In genomic region chr7:140902036-140902875, GRCm38 (mm10) we compare ENCODE assay signal across 11 mouse cellular contexts. TPM values are rescaled to one million over a fixed set of nuclear protein-coding genes. Genes with fewer than 3 reads are reported as not detected.
A peak's percentile ranks its signal among the peaks of the same experiment; 100 is the strongest.
DNase-seq lines count a peak whose midpoint lies in the region; ATAC-seq and TF ChIP-seq lines count a peak whose summit lies in the region.
"Had no signal": no experiment of that assay in that cellular context is flagged by ENCODE, and none has a peak within 500 bp of the region (broad histone marks: within the 10 kb centered on the region; RNA-seq: fewer than 3 reads in every experiment).

No protein-coding gene starts in this region.

- WGBS in kidney, embryonic 16.5 days: 63% methylated on average over 15 of the region's 15 CpGs

- H3K4me2 ChIP-seq in kidney, embryonic 16.5 days (replicated peaks; ENCODE audit: low read depth, low read length): no peak overlapping the region
- H3K4me2 ChIP-seq: embryonic facial prominence, embryonic 15.5 days; liver, embryonic 13.5 days; stomach, embryonic 15.5 days had no signal

- H3K9me3 ChIP-seq in kidney, embryonic 16.5 days (ENCODE audit: low read length): no peaks in the 10 kb centered on the region
- H3K9me3 ChIP-seq: embryonic facial prominence, embryonic 15.5 days; liver, embryonic 13.5 days; stomach, embryonic 15.5 days had no signal

- intact Hi-C loops in gastrocnemius, adult 2 months (cut with DNase I): loop anchor here (2.0 to 5.0 kb wide), 3 partner anchors 21 to 270 kb away; partner anchors contain the start of genes Bet1l, Gm45785, Psmd13 and Ric8a

- peak; percentile 75 for DNase-seq in adrenal gland, postnatal 14 days
- DNase-seq in adrenal gland, postnatal 25 days: no peak
- DNase-seq in kidney, postnatal 36 days: no peak
- DNase-seq in gastrocnemius, adult 2 months: peak; percentile 90
- peak; percentile 29 for DNase-seq in lung, postnatal 14 days
- no peak for DNase-seq in spleen, postnatal 10 days (ENCODE audit: low spot score in 2 of 2)
- DNase-seq in spleen, postnatal 14 days (ENCODE audit: low spot score in 2 of 2): no peak

- 0 out of 2 replicates have a peak overlapping the region, but pooled peaks have one; percentile 23 for H3K9ac ChIP-seq in kidney, embryonic 16.5 days (replicated peaks; ENCODE audit: low read length)
- H3K9ac ChIP-seq: embryonic facial prominence, embryonic 15.5 days; liver, embryonic 13.5 days; stomach, embryonic 15.5 days had no signal

- peaks cover 4% of the 10 kb centered on the region; the same call in 1 of the 2 replicates for H3K4me1 ChIP-seq in kidney, embryonic 16.5 days (ENCODE audit: insufficient read depth, low read length)
- H3K4me1 ChIP-seq: embryonic facial prominence, embryonic 15.5 days; stomach, embryonic 15.5 days had no signal

- H3K27me3 ChIP-seq in kidney, embryonic 16.5 days (ENCODE audit: insufficient read depth, low read length): no peaks in the 10 kb centered on the region
- H3K27me3 ChIP-seq: embryonic facial prominence, embryonic 15.5 days; liver, embryonic 13.5 days; stomach, embryonic 15.5 days had no signal

- no peak for TF ChIP-seq CTCF in gastrocnemius, adult 2 months (IDR thresholded peaks at IDR 0.05)

- H3K27ac ChIP-seq in kidney, embryonic 16.5 days (ENCODE audit: low read length): peak overlapping the region; percentile 20; the same call in 1 of the 2 replicates
- H3K27ac ChIP-seq in gastrocnemius, adult 2 months: peak overlapping the region; percentile 97
- H3K27ac ChIP-seq: embryonic facial prominence, embryonic 15.5 days; liver, embryonic 13.5 days; stomach, embryonic 15.5 days had no signal

- no peak overlapping the region for H3K4me3 ChIP-seq in kidney, embryonic 16.5 days (ENCODE audit: low read length)
- H3K4me3 ChIP-seq in gastrocnemius, adult 2 months: peak overlapping the region; percentile 4; the same call in 1 of the 2 replicates
- H3K4me3 ChIP-seq: embryonic facial prominence, embryonic 15.5 days; liver, embryonic 13.5 days; stomach, embryonic 15.5 days had no signal

- no peak for ATAC-seq in kidney, embryonic 16.5 days (ENCODE audit: low FRiP score, low TSS enrichment)

- peaks cover 19% of the 10 kb centered on the region for H3K36me3 ChIP-seq in kidney, embryonic 16.5 days (ENCODE audit: insufficient read depth, low read length)

RNA-seq across cellular contexts. Expression of gene Cox8b, which starts 2.0 kb away (rescaled TPM):
- total RNA-seq in adrenal gland, postnatal 14 days (2021): 3,010 and 3,145 TPM in 2 replicates
- 610 and 755 TPM in 2 replicates for total RNA-seq in adrenal gland, postnatal 25 days (2021)
- 1.4 and 2.6 TPM in 2 replicates for polyA plus RNA-seq in kidney, embryonic 16.5 days (2015; fragmentation: Nextera tagmentation; extraction: Ambion mirVana)
- total RNA-seq in gastrocnemius, adult 2 months (2021): 1,000 to 10,000 TPM; 2,055 to 2,295 TPM

RNA-seq across cellular contexts. Expression of gene Nlrp6, which starts 18.4 kb away (rescaled TPM):
- 1.5 and 6.6 TPM in 2 replicates for total RNA-seq in adrenal gland, postnatal 14 days (2021)
- total RNA-seq in adrenal gland, postnatal 25 days (2021): 1.9 and 2.2 TPM in 2 replicates
- 1.9 and 2.2 TPM in 2 replicates for polyA plus RNA-seq in kidney, embryonic 16.5 days (2015; fragmentation: Nextera tagmentation; extraction: Ambion mirVana)
- total RNA-seq in gastrocnemius, adult 2 months (2021): not detected

RNA-seq across cellular contexts. Expression of gene Sirt3, which starts 20.1 kb away (rescaled TPM):
- total RNA-seq in adrenal gland, postnatal 14 days (2021): 63.5 and 64.7 TPM in 2 replicates
- total RNA-seq in adrenal gland, postnatal 25 days (2021): 31.5 and 34.3 TPM in 2 replicates
- polyA plus RNA-seq in kidney, embryonic 16.5 days (2015; fragmentation: Nextera tagmentation; extraction: Ambion mirVana): 41.5 and 42.6 TPM in 2 replicates
- 10 to 100 TPM; 20.4 to 27.3 TPM for total RNA-seq in gastrocnemius, adult 2 months (2021)

RNA-seq across cellular contexts. Expression of gene Psmd13, which starts 20.5 kb away (rescaled TPM):
- 114 TPM in 2 replicates for total RNA-seq in adrenal gland, postnatal 14 days (2021)
- total RNA-seq in adrenal gland, postnatal 25 days (2021): 125 and 128 TPM in 2 replicates
- 242 and 246 TPM in 2 replicates for polyA plus RNA-seq in kidney, embryonic 16.5 days (2015; fragmentation: Nextera tagmentation; extraction: Ambion mirVana)
- total RNA-seq in gastrocnemius, adult 2 months (2021): 10 to 100 TPM; 84.5 to 89.3 TPM

RNA-seq across cellular contexts. Expression of gene Pgghg, which starts 38.9 kb away (rescaled TPM):
- total RNA-seq in adrenal gland, postnatal 14 days (2021): 26.9 and 28.9 TPM in 2 replicates
- 32.3 and 43.2 TPM in 2 replicates for total RNA-seq in adrenal gland, postnatal 25 days (2021)
- polyA plus RNA-seq in kidney, embryonic 16.5 days (2015; fragmentation: Nextera tagmentation; extraction: Ambion mirVana): 25.3 and 26.6 TPM in 2 replicates
- 1 to 10 TPM; 3.8 to 5.6 TPM for total RNA-seq in gastrocnemius, adult 2 months (2021)

Comparison
In these comparisons a context has a peak if more than half of its experiments do, and no peak if none do; other contexts are left out.
1. DNase-seq: peak in adrenal gland, postnatal 14 days (single experiment), gastrocnemius, adult 2 months (single experiment) and lung, postnatal 14 days (single experiment); none in adrenal gland, postnatal 25 days (single experiment), kidney, postnatal 36 days (0 of 2), spleen, postnatal 10 days (0 of 2) and spleen, postnatal 14 days (0 of 2).